Mouse (Mus musculus): ENCODE measurements at regions not wholly inside any gene's neighbourhood (a gene's known extent, or its start where the extent isn't known, plus 50 kb on each side); places are given as distances from the start of the nearest gene placed in this dataset.
A peak's percentile ranks its signal among the peaks of the same experiment; 100 is the strongest.

DNA sequence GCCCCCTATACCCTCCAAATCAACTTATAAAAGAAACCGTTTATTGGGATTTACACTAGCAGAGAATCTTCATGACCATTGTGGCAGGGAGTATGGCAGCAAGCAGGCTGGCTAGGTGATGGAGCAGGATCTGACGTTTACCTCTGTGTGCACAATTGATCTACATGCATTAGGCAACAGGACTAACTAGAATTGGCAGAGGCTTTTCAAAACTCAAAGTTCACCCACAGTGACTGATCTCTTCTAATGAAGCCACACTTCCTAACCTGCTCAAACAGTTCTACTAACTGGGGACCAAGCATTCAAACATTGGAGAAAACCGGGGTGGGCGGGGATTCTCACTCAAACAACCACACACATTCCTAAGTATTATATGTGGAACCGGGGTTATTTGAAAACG is 1382.9 kb upstream of the Tenm2 start:
- DNase-seq (ENCODE audit: low spot score in 2 of 2) = no peak

DNA sequence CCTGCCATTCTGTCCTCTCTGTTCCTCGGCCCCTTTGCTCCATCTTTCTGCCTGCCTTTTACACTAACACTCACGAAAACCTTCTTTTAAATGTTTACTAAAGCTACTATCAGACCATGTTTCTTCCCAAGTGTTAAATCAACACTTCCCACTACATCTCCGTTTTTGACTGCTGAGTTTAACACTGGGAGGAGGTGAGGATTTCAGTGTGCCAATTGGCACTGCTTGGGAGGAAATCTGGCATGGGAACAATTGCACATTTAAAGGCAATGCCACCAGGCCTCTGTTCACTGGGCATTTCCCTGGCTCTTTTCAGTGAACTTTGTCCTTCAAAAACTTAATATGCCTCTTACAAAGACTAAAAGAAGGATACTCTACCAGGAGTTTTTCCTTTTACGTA is 1365.2 kb upstream of the Tenm2 start:
- DNase-seq (ENCODE audit: low spot score in 2 of 2) = peak; percentile 30 to 41

DNA sequence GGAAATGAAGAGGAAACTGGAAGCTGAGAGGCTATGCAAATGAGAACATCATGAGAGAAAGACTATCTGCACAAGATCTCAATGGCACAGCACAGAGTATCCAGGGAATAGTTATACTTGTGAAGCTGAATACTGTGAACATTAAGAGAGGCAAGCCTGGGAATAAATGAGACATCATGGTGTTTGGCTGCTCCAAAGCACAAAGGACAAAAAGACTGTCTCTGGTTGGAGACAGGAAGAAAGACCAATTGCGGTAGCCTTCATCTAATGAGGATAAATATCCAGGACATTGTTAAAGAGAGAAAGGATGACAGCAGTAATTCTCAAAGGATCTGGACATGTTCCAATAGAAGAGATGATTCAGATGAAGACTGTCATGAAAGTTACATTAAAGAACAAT is 1332.8 kb upstream of the Tenm2 start:
- DNase-seq (ENCODE audit: low spot score in 2 of 2) = no peak

DNA sequence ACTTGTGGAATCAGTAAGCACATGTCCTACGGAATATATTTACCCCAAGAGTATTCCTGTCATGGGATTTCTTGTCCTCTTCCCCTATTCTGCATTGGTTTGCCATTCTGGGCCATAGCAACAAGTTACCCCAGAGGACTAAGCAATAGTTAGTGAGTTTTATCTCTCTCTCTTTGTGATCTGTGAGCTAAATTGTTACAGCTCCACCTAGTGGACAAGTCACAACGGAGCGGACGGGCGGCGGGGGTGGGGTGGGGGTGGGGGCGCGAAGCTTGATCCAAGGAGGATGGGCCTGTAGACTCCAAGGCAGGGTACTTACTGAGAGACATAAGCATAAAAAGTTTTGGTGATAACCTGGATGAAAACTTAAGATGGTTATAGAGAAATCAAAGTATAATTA is 1308.1 kb upstream of the Tenm2 start:
- DNase-seq (ENCODE audit: low spot score in 2 of 2) = peak in 1 of 2 experiments; percentile 8

DNA sequence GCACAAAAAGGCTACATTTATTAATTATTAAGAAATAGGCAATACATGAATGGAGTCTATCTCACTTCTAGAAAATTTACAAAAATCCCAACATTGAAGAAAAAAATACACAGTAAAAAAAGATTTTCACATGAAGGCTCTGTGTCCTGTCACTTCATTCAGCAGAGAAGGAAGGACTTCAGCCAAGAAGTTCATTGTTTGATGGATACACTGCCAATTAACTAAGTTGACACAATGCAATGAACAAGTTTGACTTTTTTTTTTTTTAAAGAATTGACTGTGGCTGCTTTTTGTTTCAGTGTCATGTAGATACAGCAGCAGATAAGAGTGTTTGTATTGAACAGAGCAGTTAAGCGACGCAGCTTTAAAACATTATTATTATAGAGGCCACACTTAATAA is 1304.3 kb upstream of the Tenm2 start:
- DNase-seq (ENCODE audit: low spot score in 2 of 2) = no peak

DNA sequence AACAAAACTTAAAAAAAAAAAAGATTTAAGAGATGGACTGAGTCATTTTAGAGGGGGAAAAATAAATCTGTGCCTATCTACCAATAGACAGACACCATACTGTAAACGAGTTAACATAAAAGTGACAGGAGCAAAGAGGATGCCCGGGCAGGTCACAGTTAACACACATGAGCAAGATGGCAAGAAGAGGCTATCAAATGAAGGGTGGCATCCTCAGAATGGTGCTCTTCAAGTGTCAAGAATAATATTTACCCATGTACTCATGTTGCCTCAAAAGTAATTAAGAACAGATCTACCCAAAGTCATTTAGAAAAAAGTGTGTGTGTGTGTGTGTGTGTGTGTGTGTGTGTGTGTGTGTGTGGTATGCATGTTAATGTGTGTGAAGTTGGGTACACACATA is 1296.5 kb upstream of the Tenm2 start:
- no peak for DNase-seq (ENCODE audit: low spot score in 2 of 2)

DNA sequence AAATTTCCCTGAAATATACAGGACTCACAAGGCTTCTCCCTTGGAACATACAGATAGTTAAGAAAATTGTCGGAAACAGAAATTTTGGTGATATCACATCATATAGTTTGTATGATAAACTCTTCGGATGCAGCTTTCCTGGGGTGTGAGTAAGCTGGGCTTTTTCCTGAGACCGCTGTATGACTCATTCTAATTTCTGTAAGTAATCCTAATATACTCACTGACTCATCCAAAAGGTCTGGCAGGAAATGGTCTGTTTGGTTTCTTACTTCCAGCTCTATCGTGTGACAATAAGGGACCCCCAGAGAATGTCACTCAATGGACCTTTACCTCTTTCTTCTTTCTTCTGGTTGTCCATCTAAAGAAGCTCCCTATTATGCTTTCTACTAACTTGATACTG is 1273.9 kb upstream of the Tenm2 start:
- DNase-seq (ENCODE audit: low spot score in 2 of 2) = no peak

DNA sequence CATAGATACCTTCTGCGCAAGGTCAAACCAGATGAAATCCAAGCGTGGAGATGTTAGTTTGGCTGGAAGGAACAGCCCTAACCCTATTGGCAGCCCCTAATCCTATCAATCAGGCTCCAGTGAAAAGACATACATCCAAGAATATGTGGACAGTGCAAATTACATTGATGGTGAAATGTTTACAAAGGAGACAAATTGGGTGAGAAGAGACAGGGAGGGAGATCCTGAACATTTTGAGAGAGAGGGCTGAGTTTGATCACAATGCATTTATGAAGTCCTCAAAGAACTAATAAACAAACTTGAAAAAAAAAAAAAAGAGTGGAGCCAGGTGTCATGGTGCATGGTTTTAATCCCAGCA is 1228.5 kb upstream of the Tenm2 start:
- no peak for DNase-seq (ENCODE audit: low spot score in 2 of 2)

DNA sequence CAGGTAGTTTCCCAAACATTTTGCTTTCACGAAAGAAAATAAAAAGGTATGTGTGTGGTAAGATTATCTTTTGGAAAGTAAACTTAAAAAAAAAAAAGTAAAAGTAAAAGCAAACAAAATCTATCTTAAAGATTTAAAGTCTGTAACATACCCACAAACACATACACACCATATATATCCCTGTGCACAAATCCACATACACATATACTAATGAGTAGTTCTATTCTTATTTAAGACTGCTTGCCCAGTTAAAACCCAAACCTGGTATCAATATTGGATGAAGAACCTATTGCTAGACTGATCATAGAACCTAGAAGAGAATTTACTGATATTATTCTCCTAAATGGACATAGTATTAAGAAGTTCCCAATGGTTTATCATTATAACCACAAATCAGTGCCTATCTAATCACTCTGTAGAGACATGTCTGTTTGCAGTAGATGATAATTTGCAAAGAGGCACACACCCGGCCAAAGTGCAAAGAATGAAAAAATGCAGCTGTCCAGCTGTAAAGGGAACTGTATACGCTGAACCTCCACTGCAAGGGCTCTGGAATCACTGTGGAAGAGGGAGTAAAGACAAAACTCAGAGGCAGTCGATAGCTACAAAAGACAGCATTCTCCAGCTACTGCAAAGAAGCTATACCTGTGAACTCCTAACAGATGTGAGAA is 1227.9 kb upstream of the Tenm2 start:
- no peak for DNase-seq (ENCODE audit: low spot score in 2 of 2)

DNA sequence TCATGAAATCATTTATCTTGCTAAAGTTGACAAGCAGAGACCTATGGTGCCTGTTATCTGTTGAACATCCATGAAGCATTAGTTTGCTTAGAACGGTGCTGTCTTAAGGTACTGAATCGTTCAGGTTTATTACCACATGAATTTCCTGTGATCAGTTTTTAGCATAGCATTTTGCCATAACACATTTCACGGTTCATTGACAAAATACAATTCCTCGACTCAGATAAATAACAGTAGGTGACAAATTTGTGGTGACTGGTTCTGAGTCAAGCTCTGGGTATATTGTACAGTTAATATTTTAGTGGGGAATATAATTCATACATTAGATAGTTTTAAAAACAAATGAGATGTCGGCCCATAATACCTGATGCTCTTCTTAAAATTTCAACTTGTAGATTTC is 1207.5 kb upstream of the Tenm2 start:
- no peak for DNase-seq (ENCODE audit: low spot score in 2 of 2)

DNA sequence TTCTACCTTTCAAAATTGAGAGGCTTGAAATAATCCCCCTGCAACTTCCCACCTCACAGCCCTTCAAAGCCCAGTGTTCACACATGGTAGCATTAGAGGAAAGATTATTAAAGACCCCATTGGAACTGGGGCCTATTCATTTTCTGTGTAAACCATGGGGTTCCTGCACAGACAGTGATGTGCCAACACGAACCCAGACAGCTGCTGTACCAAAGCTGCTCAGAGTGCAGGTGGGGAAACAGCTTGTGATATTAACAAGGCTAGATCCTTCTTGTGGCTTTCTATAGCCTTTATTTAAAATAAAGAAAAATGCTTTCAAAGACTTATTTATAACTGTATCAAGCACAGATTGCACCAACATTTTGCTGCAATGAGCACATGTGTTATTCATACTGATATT is 1174.5 kb upstream of the Tenm2 start:
- DNase-seq (ENCODE audit: low spot score in 2 of 2) = no peak

DNA sequence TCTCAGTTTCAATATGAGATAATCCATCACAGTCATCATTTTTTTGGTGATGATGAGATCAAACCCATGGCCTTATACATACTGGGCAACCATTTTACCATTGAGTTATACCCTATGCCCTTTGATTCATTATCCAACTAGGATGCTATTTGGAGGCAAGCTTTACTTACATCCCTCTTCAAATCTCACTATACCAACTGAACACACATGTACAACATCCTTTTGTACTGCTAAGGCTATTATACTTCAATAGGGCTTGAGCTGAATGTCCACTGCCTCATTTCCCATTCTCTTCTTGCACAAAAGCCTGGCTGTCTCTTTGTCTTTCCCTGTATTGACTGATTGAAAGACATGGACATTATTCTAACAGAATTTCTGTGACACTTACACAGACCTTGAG is 1162.0 kb upstream of the Tenm2 start:
- no peak for DNase-seq (ENCODE audit: low spot score in 2 of 2)

DNA sequence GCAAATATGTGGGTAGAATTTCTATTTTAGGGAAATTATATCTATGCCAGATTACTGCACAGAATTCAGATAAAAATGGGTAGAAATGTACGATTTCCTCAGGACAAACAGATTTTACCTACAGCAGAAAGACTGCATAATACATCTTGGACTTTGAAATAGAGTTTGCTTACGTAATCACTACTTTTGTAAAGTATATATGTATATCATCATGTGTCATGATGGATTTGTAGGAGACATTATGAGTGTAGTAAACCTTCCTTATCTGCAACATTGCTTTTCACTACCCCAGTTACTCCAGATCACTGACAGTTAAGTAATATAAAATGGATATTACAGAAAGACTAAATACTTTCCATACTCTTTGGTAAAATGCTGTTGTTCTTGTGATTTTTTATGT is 1151.2 kb upstream of the Tenm2 start:
- no peak for DNase-seq (ENCODE audit: low spot score in 2 of 2)

DNA sequence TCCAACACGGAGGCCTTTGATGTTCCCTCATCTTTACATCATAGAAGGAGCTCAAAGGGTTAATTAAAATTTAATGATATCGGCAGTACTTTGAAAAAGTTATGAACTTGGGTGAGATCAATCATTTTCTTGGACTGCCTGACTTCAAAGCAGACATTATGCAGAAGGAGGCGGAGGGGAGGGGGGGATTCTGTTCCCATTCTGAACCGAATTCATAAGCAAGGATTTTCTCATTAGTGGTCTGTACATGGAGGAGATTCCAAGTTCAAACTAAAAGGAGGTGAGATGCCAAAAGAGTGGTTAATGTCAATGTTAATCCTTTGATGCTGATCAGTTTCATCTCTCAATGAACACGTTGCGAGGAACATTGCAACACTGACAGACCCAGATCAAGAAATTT is 1110.7 kb upstream of the Tenm2 start:
- DNase-seq (ENCODE audit: low spot score in 2 of 2) = no peak

DNA sequence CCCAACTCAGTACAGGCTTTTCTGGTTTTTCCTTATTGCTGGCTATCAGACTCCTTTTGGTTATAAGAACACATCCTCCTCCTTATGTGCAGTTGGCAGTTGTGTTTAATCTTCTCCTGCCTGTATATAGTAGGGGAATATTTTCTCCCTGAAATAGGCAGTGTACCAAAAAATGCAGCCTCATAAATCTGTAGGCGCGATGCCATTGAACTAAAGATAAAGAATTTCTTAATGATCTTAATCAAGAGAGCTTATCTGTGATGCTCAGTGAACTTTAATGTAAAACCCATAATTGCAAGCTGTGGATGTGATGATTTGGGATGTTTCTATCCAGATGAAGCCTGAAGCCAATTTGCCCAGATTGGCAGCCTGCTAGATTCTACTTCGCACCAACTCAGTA is 1099.6 kb upstream of the Tenm2 start:
- DNase-seq (ENCODE audit: low spot score in 2 of 2) = no peak

DNA sequence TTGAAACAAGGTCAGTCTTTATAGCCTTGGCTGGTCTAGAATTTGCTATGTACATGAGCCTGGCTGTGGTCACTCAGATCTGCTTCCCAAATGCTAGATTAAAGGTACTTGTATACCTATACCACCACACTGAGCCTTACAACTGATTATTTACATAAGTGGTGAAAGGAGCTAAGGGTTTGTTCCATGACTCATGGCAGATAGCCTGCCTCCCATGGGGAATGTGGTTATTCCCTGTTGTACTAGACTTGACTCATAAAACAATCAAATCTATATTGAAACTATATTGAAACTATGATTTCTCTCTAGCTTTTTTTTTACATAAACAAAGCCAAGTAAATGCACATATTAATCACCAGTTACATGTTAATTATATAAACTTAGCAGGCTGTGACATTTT is 1061.9 kb upstream of the Tenm2 start:
- no peak for DNase-seq (ENCODE audit: low spot score in 2 of 2)

DNA sequence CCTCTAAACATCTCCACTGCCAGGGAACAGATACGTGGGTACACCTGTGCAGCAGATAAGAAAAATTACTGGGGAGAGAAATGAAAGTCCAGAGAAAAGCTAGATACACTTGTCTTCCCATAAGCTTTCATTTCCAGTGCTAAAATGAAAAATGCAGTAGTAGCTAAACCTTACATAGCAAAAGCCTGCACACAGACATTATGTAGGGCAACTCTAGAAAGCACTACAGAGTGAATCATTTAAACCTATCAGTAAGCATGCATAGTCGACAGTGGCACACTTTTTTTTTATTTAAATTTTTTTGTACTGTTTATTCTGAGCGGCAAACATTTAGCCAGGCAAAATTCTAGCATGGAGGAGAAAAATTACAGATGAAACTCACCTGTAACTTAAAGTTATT is 1055.5 kb upstream of the Tenm2 start:
- no peak for DNase-seq (ENCODE audit: low spot score in 2 of 2)

DNA sequence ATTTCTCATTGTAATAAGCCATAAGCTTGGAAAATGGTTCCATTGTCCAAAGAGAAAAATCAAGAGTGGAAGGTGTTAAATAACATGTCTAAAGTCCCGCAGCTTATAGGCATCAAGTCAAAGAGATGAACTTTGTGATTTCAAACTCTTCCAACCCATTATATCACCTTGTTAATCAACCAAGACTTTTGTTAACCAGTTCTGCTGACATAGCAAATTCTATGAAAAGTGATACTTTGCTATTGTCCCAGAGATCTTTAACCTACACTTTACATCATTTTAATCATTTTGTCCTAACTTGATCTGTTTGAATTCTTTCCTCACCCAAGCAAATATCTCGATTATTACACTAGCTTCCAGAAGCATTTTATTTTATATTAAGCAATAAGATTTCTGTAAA is 1045.2 kb upstream of the Tenm2 start:
- DNase-seq (ENCODE audit: low spot score in 2 of 2) = no peak
